Mouse (Mus musculus) stomach, embryonic 14.5 days (tissue): ENCODE results near the gene Msl3. TPM values are rescaled to one million over a fixed set of nuclear protein-coding genes. Genes with fewer than 3 reads are reported as not detected.
"Not testable (repeated sequence)": the region's sequence is repeated elsewhere in the genome, so short reads cannot be mapped to it uniquely, and the experiment has no call there.

Experiments
- ATAC-seq: fragments of 200-750 bp; cut with Nextera tagmentation; 2 replicates; pipeline ENCODE4 v1.8.0; 2017; ENCODE audit warnings: low read depth, moderate TSS enrichment; ENCODE audit not compliant: insufficient number of reproducible peaks, insufficient read depth, low FRiP score
- H3K27ac ChIP-seq: fragments of 300-500 bp; sonication (generic); 2 replicates; pipeline ENCODE4 v1.5.1; 2014; ENCODE audit warnings: mild to moderate bottlenecking, low read length, moderate library complexity, mixed read lengths
- H3K27me3 ChIP-seq: fragments of 300-500 bp; sonication (generic); 2 replicates; pipeline ENCODE4 v1.6.1; 2014; ENCODE audit warnings: low read length, control low read depth, mixed read lengths; ENCODE audit not compliant: control insufficient read depth, insufficient read depth
- H3K36me3 ChIP-seq: fragments of 300-500 bp; sonication (generic); 2 replicates; pipeline ENCODE4 v1.6.1; 2014; ENCODE audit warnings: mild to moderate bottlenecking, control low read depth, low read length, moderate library complexity, mixed read lengths; ENCODE audit not compliant: control insufficient read depth, insufficient read depth
- H3K4me1 ChIP-seq: fragments of 300-500 bp; sonication (generic); 2 replicates; pipeline ENCODE4 v1.6.1; 2014; ENCODE audit warnings: low read length, control low read depth, mixed read lengths; ENCODE audit not compliant: control insufficient read depth, insufficient read depth
- H3K4me2 ChIP-seq: fragments of 300-500 bp; sonication (generic); replicated peaks from 2 replicates; pipeline ENCODE4 v1.6.1; 2014; ENCODE audit warnings: low read depth, low read length, control low read depth
- H3K4me3 ChIP-seq: fragments of 300-500 bp; sonication (generic); 2 replicates; pipeline ENCODE4 v1.5.1; 2014; ENCODE audit warnings: low read depth, low read length, control low read depth
- H3K9ac ChIP-seq: fragments of 300-500 bp; sonication (generic); replicated peaks from 2 replicates; pipeline ENCODE4 v1.6.1; 2014; ENCODE audit warnings: low read depth, mild to moderate bottlenecking, control low read depth, low read length, moderate library complexity, mixed read lengths
- H3K9me3 ChIP-seq: fragments of 300-500 bp; sonication (generic); 2 replicates; pipeline ENCODE4 v1.6.1; 2016; ENCODE audit warnings: low read depth, low read length, control low read depth; ENCODE audit not compliant: control insufficient read depth
- whole genome bisulfite sequencing: fragments of 180-500 bp; shearing (Covaris S2); extraction: QIAGEN DNeasy Blood & Tissue Kit; methylation state at CpG from one replicate; pipeline ENCODE4 v1.1.7; 2014; 5-methylcytosine and 5-hydroxymethylcytosine counted together
- polyA plus RNA-seq: library from polyadenylated mRNA; unstranded; fragments of >200 nt; fragmentation: Nextera tagmentation; extraction: Ambion mirVana; gene quantifications from 2 replicates; pipeline ENCODE4 v1.2.1, GENCODE M21; 2014

The Msl3 gene
- polyA plus RNA-seq: 37.9 and 39.5 TPM in 2 replicates

DNA sequence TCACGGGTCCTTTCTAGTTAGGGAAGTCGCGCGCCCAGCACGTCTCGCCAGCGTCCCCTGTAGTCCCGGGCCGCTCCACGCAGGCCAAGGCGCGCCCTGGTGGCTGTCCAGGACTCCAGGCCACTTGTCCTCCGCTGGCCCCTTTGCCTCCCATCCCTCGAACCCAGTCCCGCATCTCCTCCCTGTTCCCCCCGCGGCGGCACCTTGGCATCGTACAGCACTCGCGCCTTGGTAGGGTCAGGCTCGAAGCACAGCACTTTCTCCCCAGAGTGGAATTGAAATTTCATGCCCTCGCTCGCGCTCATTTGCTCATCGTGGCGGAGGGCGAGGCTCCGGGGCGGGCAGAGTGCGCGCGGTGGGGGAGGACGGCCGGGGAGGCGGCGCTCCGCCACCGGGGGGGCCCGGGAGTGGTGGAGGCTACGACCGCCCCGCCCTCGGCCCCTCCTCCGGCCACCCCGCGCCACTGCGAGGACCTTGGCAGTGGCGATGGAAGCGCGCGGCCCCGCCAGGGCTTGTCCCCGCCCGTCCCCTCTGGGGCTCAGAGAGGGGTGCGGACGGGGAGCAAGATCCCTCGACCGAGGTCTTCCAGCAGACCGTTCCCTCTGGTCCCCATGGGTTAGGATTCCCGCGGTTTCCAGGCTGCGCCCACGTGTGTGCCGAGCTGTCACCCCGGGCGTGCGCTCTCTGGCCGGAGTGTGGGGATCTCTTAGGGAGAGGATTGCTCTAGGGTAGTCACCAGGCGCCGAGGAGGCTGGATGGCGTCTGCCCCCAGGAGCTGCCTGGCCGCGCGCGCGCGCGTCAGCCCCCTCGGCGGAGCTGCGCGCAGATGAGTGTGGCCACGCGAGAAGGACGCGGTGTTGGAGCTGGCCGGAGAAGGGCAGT is at the start of gene Msl3:
Gene Msl3 (minus strand): TSS at position 374 of the 882 bp plus-strand sequence.
- no peaks in the 10 kb centered on the region for H3K27me3 ChIP-seq

GRCm38 (mm10) chrX:168717969-168718368 is 44.3 kb upstream of the Msl3 start:
- Histone ChIP-seq H3K4me2 (no peak overlapping the region), H3K9me3 (no peaks in the 10 kb centered on the region), H3K4me1 (no peaks in the 10 kb centered on the region), H3K4me3 (no peak overlapping the region), H3K27me3 (no peaks in the 10 kb centered on the region), H3K27ac (no peak overlapping the region), H3K9ac (no peak overlapping the region), H3K36me3 (no peaks in the 10 kb centered on the region)
- 58% methylated on average over 2 of the region's 2 CpGs for WGBS
- ATAC-seq: no peak

More for the DNA sequence above, at the start of gene Msl3:
- Histone ChIP-seq H3K4me3 (peak within 1 kb of the TSS; percentile 50), H3K36me3 (peaks cover 3% of the 10 kb centered on the region; the same call in 1 of the 2 replicates), H3K9me3 (no peaks in the 10 kb centered on the region), H3K4me1 (no peaks in the 10 kb centered on the region), H3K27ac (peak within 1 kb of the TSS; percentile 93), H3K4me2 (peak within 1 kb of the TSS; percentile 66), H3K9ac (peak within 1 kb of the TSS; percentile 33; the same call in 1 of the 2 replicates)
- WGBS: 23% methylated on average over 58 of the region's 88 CpGs
- peak; percentile 89 for ATAC-seq

- Histone ChIP-seq H3K27ac (peak overlapping the region; percentile 93; the same call in 1 of the 2 replicates), H3K36me3 (peaks cover 3% of the 10 kb centered on the region; the same call in 1 of the 2 replicates), H3K4me3 (peak overlapping the region; percentile 50), H3K4me1 (no peaks in the 10 kb centered on the region), H3K27me3 (no peaks in the 10 kb centered on the region), H3K4me2 (peak overlapping the region; percentile 66), H3K9ac (peak overlapping the region; percentile 25; the same call in 1 of the 2 replicates), H3K9me3 (no peaks in the 10 kb centered on the region)
- no peak; the same call in 1 of the 2 replicates for ATAC-seq
- 27% methylated on average over 10 of the region's 10 CpGs for WGBS
These were observed 787 bp upstream of the Msl3 start for GRCm38 (mm10) chrX:168674407-168674962.

GRCm38 (mm10) chrX:168672913-168673524 is 679 bp downstream of the Msl3 start:
- no peaks in the 10 kb centered on the region for H3K4me1 ChIP-seq
- H3K9me3 ChIP-seq: no peaks in the 10 kb centered on the region
- peak overlapping the region; percentile 50 for H3K4me3 ChIP-seq
- 20% methylated on average over 30 of the region's 31 CpGs for WGBS
- peak overlapping the region; percentile 33; the same call in 1 of the 2 replicates for H3K9ac ChIP-seq
- ATAC-seq: no peak; the same call in 1 of the 2 replicates
- no peaks in the 10 kb centered on the region for H3K27me3 ChIP-seq
- H3K36me3 ChIP-seq: peaks cover 3% of the 10 kb centered on the region; the same call in 1 of the 2 replicates
- H3K27ac ChIP-seq: peak overlapping the region; percentile 93
- peak overlapping the region; percentile 66 for H3K4me2 ChIP-seq

GRCm38 (mm10) chrX:168672425-168672824 is 1.3 kb downstream of the Msl3 start:
- Histone ChIP-seq H3K9ac (no peak overlapping the region; the same call in 1 of the 2 replicates), H3K36me3 (peaks cover 3% of the 10 kb centered on the region; the same call in 1 of the 2 replicates), H3K9me3 (no peaks in the 10 kb centered on the region), H3K27me3 (no peaks in the 10 kb centered on the region), H3K27ac (no peak overlapping the region; the same call in 1 of the 2 replicates), H3K4me2 (peak overlapping the region; percentile 66), H3K4me1 (no peaks in the 10 kb centered on the region), H3K4me3 (peak overlapping the region; percentile 50)
- peak; percentile 85 for ATAC-seq
- WGBS: 21% methylated on average over 9 of the region's 9 CpGs

GRCm38 (mm10) chrX:168663982-168664689 is 9.6 kb downstream of the Msl3 start:
- no peak for ATAC-seq
- H3K27me3 ChIP-seq: no peaks in the 10 kb centered on the region
- no peaks in the 10 kb centered on the region for H3K4me1 ChIP-seq
- H3K4me2 ChIP-seq: no peak overlapping the region
- H3K4me3 ChIP-seq: no peak overlapping the region
- peaks cover 3% of the 10 kb centered on the region; the same call in 1 of the 2 replicates for H3K36me3 ChIP-seq
- WGBS: 65% methylated on average over 12 of the region's 12 CpGs
- H3K9ac ChIP-seq: no peak overlapping the region
- no peak overlapping the region for H3K27ac ChIP-seq
- no peaks in the 10 kb centered on the region for H3K9me3 ChIP-seq

DNA sequence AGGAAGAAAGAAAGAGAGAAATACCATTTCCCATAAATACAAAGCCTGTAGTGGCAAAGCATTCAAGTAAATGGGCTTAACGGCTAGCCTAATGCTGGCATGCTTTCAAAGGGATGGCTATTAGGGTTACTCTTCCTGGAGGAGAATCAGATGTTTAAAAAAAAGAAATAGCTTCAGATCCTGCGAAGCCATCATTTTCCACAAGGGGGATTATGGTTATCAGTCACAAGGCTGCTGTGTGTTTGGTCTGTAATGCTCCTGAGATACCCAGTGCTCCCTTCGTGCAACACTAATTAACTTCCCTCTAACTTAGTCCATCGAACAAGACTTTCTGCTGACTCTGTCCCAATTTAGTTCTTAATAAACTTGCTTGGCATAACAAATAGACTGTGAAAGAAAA is 13.5 kb downstream of the Msl3 start:
- Histone ChIP-seq H3K4me1 (no peaks in the 10 kb centered on the region), H3K27me3 (no peaks in the 10 kb centered on the region), H3K36me3 (no peaks in the 10 kb centered on the region; the same call in 1 of the 2 replicates), H3K9ac (no peak overlapping the region), H3K27ac (no peak overlapping the region), H3K4me2 (no peak overlapping the region), H3K9me3 (no peaks in the 10 kb centered on the region), H3K4me3 (no peak overlapping the region)
- ATAC-seq: no peak
- WGBS: 68% methylated on average over 4 of the region's 4 CpGs

GRCm38 (mm10) chrX:168659803-168660202 is 13.9 kb downstream of the Msl3 start:
- not testable (repeated sequence) for H3K4me3 ChIP-seq, H3K4me2 ChIP-seq, ATAC-seq, H3K4me1 ChIP-seq, H3K9ac ChIP-seq, H3K27me3 ChIP-seq, H3K36me3 ChIP-seq, H3K9me3 ChIP-seq, H3K27ac ChIP-seq
- 56% methylated on average over 4 of the region's 4 CpGs for WGBS
